Mouse (Mus musculus) heart, postnatal 25 days (tissue): Measurements from ENCODE around the gene Exoc7. TPM values are rescaled to one million over a fixed set of nuclear protein-coding genes. Genes with fewer than 3 reads are reported as not detected.
"Not testable (repeated sequence)": the region's sequence is repeated elsewhere in the genome, so short reads cannot be mapped to it uniquely, and the experiment has no call there.

Experiments used
- DNase-seq: peaks from one replicate; pipeline ENCODE4 v3.0.0; 2022; ENCODE audit warnings: low spot score
- intact Hi-C: fragments of 180-260 bp; cut with DNase I; formaldehyde crosslinking; loops from one replicate; pipeline ENCODE4 v1.15.1; 2025
- total RNA-seq, 2 experiments: library from RNA; stranded (reverse); gene quantifications; 2 replicates each; pipeline ENCODE4 v1.2.3; 2021

Gene Exoc7
- total RNA-seq, 2 experiments from 2014 or later = 42.8 to 43.9 TPM

DNA sequence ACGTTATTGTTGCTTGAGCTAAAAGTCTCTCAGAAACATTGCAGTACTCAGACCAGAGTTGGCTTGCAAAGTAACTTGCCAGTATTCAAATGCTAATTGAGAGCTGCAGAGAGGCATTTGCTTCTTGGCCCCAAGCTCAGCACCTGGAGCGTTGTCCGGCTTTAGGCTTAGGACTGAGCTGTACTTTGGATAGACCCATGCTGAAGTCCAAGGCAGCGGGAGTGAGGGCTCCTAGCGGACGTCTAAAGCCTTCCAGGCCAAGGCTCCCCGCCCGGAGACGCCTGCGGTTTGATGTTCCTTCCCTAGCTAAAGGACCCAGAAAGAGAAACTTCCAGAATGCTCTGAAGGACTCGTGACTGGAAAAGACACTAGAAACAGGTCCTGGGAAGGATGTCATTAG lies 24.9 kb downstream of the Exoc7 start:
- intact Hi-C loops = no loop called here
- DNase-seq = no peak

DNA sequence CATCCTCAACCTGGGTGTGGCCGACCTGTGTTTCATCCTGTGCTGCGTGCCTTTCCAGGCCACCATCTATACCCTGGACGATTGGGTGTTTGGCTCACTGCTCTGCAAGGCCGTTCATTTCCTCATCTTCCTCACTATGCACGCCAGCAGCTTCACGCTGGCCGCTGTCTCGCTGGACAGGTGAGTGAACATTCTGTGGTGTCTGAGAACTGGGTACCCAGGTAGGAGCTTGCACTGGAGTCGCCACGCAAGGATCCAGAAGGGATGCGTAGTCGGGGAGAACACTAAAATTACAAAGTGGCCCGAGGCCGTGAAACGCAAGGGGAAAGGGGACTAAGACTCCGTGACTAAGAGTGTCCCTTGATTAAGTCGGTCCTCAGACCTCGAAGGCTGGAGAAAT lies 25.4 kb downstream of the Exoc7 start:
- intact Hi-C loops = no loop called here
- no peak for DNase-seq

DNA sequence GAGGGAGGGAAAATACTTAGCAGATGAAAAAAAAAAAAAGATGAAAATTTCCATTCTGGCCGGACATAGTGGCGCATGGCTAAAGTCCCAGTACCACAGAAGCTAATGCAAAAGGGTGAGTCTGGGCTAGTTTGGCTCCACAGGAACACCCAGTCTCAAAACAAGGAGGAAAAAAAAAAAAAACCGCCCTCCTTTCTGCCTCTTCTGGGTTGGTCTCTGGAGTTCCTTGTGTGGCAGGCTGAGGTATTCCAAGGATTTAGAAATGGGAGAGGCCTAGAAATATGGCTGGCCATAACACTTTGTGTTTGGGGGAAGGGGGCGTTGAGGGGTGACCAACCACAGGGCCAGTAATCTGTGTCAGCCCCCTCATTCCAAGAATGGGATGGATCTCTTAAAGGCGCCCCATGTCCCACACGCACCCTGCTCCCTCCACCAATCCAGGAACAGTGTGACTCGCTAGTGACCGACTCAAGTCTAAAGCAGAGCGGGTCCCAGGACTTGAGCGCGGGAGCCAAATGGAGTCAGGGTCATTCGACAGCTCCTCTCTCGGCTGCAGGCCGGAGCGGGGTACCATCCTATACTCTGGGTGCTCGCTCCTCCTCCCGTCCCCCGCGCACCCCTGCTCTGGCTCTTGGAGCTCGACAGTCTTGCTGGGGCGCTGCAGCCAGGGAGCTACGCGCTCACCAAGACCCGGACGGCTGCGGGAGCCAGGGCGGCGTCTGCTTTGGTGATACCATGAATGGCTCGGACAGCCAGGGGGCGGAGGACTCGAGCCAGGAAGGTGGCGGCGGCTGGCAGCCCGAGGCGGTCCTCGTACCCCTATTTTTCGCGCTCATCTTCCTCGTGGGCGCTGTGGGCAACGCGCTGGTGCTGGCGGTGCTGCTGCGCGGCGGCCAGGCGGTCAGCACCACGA lies 26.0 kb downstream of the Exoc7 start, which contains the start of gene Galr2:
Gene Galr2 (plus strand): TSS at position 189 of the 913 bp plus-strand sequence.
- intact Hi-C loops = no loop called here
- DNase-seq = no peak

DNA sequence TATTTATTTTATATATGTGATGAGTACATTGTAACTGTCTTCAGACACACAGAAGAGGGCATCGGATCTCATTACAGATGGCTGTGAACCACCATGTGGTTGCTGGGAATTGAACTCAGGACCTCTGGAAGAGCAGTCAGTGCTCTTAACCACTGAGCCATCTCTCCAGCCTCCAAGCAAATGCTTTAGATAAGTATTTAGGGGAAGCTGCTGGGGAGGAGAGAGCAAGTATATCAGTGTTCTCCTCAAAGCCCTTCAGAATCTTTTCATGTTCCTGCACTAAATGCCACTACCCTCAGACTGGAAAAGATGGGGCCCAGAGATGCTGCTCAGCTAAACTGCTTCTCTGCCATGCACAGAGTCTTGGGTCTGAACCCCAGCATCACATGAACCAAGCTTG lies 29.8 kb downstream of the Exoc7 start:
- DNase-seq, intact Hi-C loops: not testable (repeated sequence)

DNA sequence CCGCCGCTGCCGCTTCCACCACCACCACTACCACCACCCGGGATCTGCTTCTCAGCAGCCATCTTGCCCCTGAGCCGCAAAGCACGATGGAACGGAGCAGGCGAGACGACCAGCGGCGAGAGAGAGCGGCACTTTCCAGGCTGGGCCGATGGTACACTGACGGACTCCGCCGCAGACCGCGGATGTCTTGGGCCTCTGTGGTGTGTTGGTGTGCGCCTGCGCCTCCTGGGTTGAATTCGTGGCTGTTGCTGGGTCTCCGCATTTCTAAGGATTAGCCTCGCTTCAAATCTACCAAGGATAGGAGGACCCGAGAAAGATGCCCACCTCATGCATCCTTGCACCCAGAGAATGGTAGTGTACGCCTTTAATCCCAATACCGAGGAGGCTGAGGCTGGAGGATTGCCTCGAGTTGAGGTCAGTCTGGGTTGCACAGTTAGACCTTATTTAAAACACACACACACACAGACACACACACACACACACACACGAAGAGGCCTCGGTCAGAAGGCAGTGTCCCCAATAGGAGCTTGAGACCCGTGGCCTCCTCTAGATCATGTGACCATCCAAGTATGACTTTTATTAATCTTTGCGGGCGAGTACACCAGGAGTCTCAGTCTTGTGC lies 32.9 kb downstream of the Exoc7 start, which contains the start of gene Srp68:
Gene Srp68 (minus strand): TSS at position 173 of the 622 bp plus-strand sequence.
- intact Hi-C loops = loop anchor here (1.0 kb wide), 1 partner anchor 32 kb away; no protein-coding TSS in a partner anchor
- peak; percentile 78 for DNase-seq

DNA sequence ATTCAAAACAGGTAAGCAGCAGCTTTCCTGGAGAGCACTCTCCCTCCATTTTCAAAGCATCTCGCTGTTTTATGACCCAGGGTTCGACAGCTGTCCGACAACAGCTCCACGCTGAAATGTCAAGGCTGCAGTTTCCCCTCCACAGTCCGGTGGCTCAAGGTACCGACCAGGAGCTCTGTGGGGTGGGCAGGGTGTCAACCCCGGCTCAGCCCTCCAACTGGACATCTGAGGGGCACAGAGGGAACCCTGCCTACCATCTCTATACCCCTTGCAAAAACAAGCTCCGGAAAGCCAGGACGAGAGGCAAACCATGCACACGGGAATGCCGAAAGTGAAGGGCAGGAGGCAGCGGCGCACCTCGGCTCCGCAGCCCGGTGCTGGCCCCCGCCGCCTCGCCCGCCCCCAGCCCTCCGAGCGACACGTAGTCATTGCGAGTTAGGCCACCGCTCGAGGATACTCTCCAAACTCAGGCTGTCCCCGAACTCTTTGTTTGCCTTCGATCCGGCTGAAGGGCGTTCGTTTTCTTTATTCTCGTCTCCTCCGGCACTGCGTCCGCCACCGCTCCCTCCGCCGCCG lies 33.5 kb downstream of the Exoc7 start:
- intact Hi-C loops = loop anchor here (1.0 kb wide), 1 partner anchor 33 kb away; no protein-coding TSS in a partner anchor
- DNase-seq = no peak

DNA sequence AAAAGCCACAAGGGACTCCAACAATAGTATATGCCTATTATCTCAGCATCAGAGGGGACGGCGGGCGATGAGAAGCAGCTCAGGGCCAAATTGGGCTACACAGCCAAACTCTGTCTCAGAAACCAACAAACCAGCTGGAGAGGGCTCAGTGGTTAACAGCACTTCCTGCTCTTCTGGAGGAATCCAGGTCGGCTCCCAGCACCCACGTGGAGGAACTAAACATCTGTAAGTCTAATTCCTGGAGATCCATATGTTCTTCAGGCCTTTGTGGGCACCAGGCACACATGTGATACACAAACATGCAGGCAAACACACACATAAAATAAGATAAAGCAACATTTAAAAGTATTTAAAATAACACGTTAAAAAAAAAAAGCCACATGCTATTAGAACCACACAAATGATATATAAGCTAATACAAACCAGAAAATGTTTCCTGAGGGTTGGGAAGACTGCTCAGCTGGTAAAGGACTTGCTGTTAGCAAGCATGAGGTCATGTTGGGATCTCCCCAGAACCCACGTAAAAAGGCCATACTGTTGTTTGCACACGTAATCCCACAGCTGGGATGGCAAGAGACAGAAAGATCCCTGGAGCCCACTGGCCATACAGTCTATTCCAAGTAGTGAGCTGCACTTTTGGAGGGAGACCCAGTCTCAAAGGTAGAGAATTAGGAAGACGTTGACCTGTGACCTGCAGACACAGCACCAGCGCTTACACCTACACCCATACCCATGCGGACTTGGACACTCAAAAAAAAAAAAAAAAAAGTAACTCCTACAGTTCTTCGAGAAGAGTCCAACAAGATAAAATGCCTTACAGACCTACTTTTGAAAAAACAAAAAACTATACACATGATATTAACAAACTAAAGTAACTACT lies 34.2 kb downstream of the Exoc7 start:
- intact Hi-C loops = no loop called here
- DNase-seq = no peak

DNA sequence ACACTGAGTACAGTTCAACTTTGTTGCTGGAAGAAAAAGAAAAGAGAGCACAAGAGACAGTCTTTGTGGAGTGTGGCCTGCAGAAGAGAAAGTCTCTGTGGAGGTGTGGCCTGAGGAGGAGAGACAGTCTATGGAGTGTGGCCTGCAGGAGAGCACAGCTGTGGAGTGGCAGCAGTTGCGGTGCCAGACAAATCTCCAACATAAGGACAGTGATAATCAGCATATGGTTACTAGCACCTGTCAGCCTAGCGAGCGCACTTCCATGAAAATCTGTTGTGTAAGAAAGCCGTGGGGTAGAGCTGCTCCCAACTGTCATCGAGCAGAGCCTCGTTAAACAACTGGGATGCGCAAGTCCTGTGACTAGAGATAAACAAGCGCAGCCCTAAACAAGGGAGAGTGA lies 37.5 kb downstream of the Exoc7 start:
- DNase-seq = no peak
- intact Hi-C loops = no loop called here

DNA sequence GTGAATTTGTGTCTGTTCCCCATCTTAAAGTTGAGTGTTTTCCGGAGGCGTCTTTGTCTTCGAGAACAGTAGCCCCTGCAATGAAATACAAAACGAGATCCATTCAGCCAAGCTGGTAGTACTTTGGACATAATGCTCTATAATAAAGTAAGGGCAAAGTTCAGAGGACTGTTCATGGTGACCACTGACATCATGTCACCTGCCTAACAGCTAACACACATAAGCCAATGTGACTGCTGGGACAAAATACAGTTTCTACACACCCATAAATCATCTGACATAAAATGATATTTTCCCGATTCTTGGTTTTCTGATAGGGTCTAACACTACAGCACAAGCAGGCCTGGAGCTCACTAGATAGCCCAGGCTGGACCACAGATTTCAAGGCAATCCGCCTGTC lies 38.7 kb downstream of the Exoc7 start:
- DNase-seq = no peak
- intact Hi-C loops = no loop called here

DNA sequence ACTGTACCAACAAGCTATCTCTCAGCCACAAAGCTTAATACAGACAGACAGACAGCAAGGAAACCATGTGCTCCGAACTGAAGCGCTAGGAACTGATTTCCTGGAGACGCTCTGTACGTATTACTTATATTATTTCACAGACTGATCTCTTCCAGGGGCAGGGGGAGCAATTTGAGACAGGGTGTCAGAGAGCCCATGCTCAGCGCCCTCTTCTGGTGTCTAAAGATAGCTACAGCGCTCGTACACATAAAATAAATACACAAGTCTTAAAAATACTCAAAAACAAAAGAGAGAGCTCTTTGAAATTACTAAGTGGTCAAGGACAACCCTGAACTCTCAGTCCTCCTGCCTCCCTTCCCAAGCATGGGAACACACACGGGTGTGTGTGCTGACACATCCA lies 39.4 kb downstream of the Exoc7 start:
- intact Hi-C loops = no loop called here
- no peak for DNase-seq

DNA sequence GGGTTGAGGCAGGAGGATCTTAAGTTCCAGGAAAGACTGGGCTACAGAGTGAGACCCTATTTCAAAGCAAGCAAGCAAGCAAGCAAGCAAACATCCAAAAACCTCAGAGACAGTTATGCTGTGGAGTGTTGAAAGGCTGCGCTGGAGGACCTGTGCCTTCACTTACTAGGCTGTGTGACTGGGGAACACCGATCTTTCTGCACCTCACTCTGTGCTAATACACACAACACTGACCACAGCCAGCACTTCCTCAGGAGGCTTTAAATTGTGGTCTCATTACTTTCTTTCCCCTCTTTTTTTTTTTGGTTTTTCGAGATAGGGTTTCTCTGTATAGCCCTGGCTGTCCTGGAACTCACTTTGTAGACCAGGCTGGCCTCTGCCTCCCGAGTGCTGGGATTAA lies 41.2 kb downstream of the Exoc7 start:
- intact Hi-C loops = no loop called here
- no peak for DNase-seq

DNA sequence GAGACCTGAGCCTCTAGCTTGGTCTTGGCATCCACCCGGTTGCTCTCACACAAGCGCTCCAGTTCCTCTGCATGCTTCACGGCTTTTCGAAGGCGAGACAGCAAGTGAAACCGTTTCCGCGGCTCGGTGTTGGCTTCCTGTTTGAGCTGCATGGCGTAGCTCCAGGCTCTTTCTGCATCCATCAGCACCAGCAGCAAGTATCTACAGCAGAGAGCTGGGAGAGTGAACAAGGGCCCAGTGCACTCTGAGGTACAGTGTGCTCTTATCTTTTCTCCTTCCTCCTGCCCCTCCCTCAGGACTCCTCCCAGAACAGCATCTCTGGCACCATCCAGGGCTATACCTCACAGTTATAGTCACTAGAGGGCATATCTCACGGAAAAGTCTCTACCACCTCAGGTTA lies 41.7 kb downstream of the Exoc7 start:
- DNase-seq = no peak
- intact Hi-C loops = no loop called here

DNA sequence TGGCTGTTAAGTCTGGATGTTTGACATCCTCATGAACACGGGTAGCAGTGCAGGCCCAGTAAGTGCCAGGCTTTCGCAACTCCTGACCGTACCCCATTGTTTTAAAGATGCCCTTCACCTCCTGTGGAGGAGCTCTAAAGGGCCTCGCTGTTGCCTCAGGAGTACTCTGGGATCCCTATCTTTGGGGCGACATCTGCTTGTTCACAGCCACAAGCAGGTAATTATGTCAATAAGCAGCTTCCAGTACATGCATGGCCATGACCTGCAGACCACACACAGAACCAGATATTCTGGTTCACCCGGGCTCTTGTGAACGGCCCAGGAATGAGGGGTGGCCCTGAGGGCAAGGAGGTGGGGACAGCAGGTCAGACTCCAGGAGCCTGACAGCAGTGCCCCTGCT lies 46.8 kb downstream of the Exoc7 start:
- no peak for DNase-seq
- intact Hi-C loops = no loop called here

DNA sequence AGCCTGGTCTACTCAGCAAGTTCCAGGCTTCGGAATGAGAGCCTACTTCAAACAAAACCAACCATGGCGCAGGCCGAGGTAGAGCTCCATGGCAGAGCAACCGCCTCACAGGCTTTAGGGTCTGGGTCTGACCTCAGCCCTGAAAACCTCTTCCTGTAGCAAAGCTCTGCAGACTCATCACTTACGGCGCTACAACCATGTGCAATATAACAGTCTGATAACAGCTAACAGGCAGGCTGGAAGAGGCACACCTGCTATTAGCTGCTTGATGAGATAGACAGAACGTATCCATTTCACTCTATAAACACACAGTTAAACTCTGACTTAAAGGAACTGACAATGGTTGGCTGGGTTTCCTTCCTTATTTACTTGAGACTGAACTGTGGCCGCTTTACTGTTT lies 47.6 kb downstream of the Exoc7 start:
- intact Hi-C loops = no loop called here
- no peak for DNase-seq

DNA sequence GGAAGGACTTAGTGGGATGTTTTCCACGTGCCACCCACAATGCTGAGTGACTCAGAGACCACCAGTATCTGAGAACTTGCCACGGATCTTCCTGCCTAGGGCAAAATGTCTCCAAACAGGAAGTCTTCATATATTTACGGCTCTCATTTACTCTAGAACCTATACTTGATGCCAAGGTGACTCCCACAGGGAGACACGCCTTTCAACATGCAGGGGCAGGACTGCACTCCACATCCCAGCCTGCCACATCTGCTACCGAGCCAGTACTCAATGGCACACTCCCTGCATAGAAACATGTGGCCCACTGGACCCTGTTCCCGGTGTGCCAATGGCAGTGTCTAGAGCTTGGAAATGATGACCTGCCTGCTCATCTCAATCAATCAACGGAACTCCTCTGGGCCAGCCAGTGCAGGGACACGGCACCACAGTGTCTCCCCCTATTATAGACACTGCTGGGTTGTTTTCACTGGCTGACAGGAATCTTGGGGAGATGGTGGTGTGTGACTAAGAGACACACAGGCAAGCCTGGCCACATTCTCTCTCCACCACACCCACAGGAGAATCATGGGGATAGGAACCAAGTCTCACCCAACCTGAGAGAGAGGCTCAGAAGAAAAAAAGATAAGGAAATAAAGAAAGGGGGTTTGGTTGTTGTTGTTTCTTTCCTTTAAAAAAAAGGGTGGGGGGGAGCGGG lies 50.9 kb downstream of the Exoc7 start:
- no peak for DNase-seq
- intact Hi-C loops = no loop called here

DNA sequence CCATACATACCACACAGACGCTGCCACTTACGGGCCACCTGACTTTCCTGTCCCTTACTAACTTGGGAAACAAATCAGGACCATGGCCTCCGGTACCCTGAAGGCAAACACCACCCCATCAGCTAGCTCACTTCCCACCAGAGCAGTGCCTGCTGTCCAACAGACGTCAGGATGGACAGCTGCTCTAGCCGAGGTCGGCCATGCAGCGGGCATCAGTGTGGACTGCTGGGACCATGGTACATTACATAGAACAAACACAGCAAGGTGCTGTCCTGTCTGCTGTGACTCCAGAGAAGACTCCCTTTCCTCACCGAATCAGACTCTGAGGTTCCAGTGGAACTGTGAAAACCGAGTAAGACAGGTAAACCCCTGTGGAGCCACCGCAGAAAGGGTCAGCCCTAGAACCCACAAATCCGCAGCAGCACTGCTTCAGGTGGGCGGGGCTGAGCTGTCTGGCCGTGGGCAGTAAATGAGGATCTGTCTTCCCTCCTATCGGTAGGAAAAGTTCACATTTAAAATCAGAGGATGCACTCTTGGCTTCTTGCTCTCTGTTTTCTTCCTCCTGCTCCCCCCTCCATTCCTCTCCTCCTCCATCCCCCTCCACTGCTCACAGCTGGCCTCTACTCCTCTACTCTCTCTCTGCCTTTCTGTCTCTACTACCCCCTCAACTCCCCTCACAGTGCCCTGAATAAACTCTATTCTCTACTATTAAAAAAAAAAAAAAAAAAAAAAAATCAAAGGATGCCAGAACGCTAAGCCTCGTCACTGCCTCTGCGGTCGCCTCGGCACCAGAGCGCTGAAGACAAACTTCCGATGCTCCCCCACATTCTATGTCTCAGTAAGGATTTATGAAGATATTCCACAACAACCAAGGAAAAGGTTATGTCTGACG lies 51.7 kb downstream of the Exoc7 start:
- no peak for DNase-seq
- intact Hi-C loops = no loop called here

DNA sequence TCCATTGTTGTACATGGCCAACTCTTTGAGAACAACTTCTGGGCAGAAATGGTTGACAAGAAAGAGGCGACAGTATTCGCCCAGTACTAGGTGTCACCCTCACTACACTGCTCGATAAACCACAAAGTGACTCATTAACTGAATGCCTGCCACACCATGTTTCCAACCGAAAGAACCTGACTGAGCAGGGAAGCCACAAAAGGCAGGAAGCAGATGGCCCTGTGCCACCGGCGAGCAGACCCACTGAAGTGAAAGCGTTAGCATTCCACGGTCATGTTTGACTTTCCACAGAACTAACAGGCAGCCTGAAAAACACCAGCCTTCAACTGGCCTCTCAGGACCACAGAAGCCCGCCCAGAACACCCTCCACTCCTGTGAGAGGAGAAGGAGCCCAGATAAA lies 52.4 kb downstream of the Exoc7 start:
- DNase-seq = no peak
- intact Hi-C loops = no loop called here

DNA sequence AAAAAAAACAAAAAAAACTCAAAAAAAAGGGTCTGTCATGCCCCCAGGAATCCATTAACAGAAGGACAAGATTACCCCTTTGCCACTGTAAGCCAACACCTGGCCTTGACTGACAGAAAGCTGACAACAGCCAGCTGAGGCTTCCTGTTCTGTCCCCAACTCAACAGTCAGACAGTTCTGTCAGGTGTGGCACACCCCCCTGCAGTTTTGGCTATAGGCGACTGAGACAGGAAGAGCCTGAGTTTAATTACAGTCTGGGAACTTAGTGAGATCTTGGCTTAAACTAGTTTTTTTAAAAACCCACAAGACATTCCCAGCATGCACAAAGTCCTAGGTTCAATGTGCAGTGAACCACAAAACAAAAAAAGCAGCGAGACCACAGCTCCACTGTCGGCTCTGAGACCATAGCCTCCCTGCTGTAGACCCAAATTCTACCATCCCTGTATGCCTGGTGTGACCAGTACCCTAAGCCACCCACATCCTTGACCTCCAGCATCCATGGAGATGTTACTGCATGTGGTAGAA lies 53.9 kb downstream of the Exoc7 start:
- DNase-seq = no peak
- intact Hi-C loops = no loop called here
